In the genomic region with DNA sequence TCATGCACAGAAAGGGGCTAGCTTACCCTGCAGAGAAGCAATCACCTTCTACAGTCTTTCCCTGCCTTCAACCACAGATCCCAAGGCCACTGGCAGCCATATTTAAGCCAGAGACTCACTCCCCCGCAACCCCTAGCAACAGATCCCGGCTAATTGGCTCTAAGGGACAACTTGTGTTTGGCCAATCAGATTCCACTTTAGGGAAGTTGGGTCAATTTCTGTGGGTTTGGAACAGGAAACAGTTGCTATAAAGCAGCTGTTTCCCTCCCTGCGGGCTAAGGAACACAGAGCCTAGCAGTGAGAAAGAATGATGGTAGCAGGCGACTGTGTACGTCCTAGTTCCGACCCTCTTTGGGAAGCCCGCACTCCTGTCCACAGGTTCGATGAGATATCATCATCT, we compare ENCODE assay signal across 13 mouse cellular contexts. TPM values are rescaled to one million over a fixed set of nuclear protein-coding genes. Genes with fewer than 3 reads are reported as not detected.
A peak's percentile ranks its signal among the peaks of the same experiment; 100 is the strongest.
DNase-seq lines count a peak whose midpoint lies in the region; ATAC-seq and TF ChIP-seq lines count a peak whose summit lies in the region.
"Had no signal": no experiment of that assay in that cellular context is flagged by ENCODE, and none has a peak within 500 bp of the region (broad histone marks: within the 10 kb centered on the region; RNA-seq: fewer than 3 reads in every experiment).

No protein-coding gene starts in this region.

- no peak for ATAC-seq in midbrain, embryonic 13.5 days
- ATAC-seq in midbrain, postnatal 0 days (ENCODE audit: low FRiP score), result no peak
- no peak for ATAC-seq in heart, embryonic 16.5 days (replicated peaks; ENCODE audit: extremely low read depth, insufficient read depth, low FRiP score)

- DNase-seq in heart, embryonic 10.5 days (ENCODE audit: low spot score), result no peak
- DNase-seq in heart, adult 8-10 months (ENCODE audit: low spot score), result no peak
- no peak for DNase-seq in midbrain, postnatal 0 days (ENCODE audit: low spot score)
- no peak for DNase-seq in layer of hippocampus, postnatal 10 days (ENCODE audit: low spot score in 2 of 2)
- no peak for DNase-seq in urinary bladder, adult 18-20 months (ENCODE audit: low spot score in 2 of 2)
- DNase-seq: cerebellum, adult 2 months; layer of hippocampus, adult 9-11 months; lung, postnatal 10 days; right cerebral cortex, postnatal 14 days; thymus, adult 2 months had no signal

- peaks cover 45% of the 10 kb centered on the region for H3K4me1 ChIP-seq in heart, embryonic 10.5 days
- peaks cover 40% of the 10 kb centered on the region for H3K4me1 ChIP-seq in midbrain, embryonic 13.5 days (replicated peaks)
- peaks cover 9% of the 10 kb centered on the region for H3K4me1 ChIP-seq in midbrain, postnatal 0 days (ENCODE audit: insufficient read depth, low read length)
- peaks cover 29% of the 10 kb centered on the region for H3K4me1 ChIP-seq in heart, embryonic 16.5 days (ENCODE audit: control insufficient read depth, insufficient read depth, low read length)

- no peak overlapping the region for H3K4me3 ChIP-seq in heart, embryonic 10.5 days
- H3K4me3 ChIP-seq in midbrain, embryonic 13.5 days (replicated peaks), result no peak overlapping the region
- no peak overlapping the region for H3K4me3 ChIP-seq in midbrain, postnatal 0 days (ENCODE audit: low read depth, low read length)
- H3K4me3 ChIP-seq in heart, embryonic 16.5 days (ENCODE audit: low read length), result no peak overlapping the region
- no peak overlapping the region for H3K4me3 ChIP-seq in myocyte

- H3K9me3 ChIP-seq in heart, embryonic 10.5 days, result 0 out of 2 replicates have a peak, but pooled peaks cover 2% of the 10 kb centered on the region
- peaks cover 6% of the 10 kb centered on the region; the same call in 1 of the 2 replicates for H3K9me3 ChIP-seq in midbrain, embryonic 13.5 days
- H3K9me3 ChIP-seq in midbrain, postnatal 0 days (ENCODE audit: low read length), result no peaks in the 10 kb centered on the region
- peaks cover 4% of the 10 kb centered on the region for H3K9me3 ChIP-seq in heart, embryonic 16.5 days (replicated peaks; ENCODE audit: control insufficient read depth, low read length)

- no peak overlapping the region for H3ac ChIP-seq in myocyte (ENCODE audit: control insufficient read depth, insufficient read length)

- 72% methylated on average over 8 of the region's 8 CpGs for WGBS in heart, embryonic 10.5 days
- 81% methylated on average over 8 of the region's 8 CpGs for WGBS in midbrain, embryonic 13.5 days
- WGBS in midbrain, postnatal 0 days, result 84% methylated on average over 8 of the region's 8 CpGs
- WGBS in heart, embryonic 16.5 days, result 67% methylated on average over 8 of the region's 8 CpGs

- H3K36me3 ChIP-seq in heart, embryonic 10.5 days, result peaks cover 9% of the 10 kb centered on the region
- H3K36me3 ChIP-seq in midbrain, embryonic 13.5 days, result peaks cover 12% of the 10 kb centered on the region
- no peaks in the 10 kb centered on the region for H3K36me3 ChIP-seq in midbrain, postnatal 0 days (ENCODE audit: insufficient read depth, low read length)
- no peaks in the 10 kb centered on the region for H3K36me3 ChIP-seq in heart, embryonic 16.5 days (ENCODE audit: control insufficient read depth, insufficient read depth)
- H3K36me3 ChIP-seq in myocyte (ENCODE audit: control insufficient read depth, insufficient read depth), result no peaks in the 10 kb centered on the region

- TF ChIP-seq POLR2A in myocyte (IDR thresholded peaks at IDR 0.05; ENCODE audit: insufficient read length, low read depth), result no peak

- peaks cover 5% of the 10 kb centered on the region for H3K79me2 ChIP-seq in myocyte (ENCODE audit: control insufficient read depth, insufficient read depth)

- no peak overlapping the region for H3K4me2 ChIP-seq in midbrain, embryonic 13.5 days (replicated peaks)
- H3K4me2 ChIP-seq in midbrain, postnatal 0 days (ENCODE audit: low read depth, low read length, poor library complexity, severe bottlenecking), result no peak overlapping the region
- no peak overlapping the region for H3K4me2 ChIP-seq in heart, embryonic 16.5 days (ENCODE audit: low read depth, low read length)
- H3K4me2 ChIP-seq in myocyte (ENCODE audit: low read depth), result peak overlapping the region; percentile 14

- no peak overlapping the region for H3K9ac ChIP-seq in midbrain, embryonic 13.5 days (replicated peaks)
- H3K9ac ChIP-seq in midbrain, postnatal 0 days (replicated peaks; ENCODE audit: low read length, poor library complexity, severe bottlenecking), result no peak overlapping the region
- H3K9ac ChIP-seq in heart, embryonic 16.5 days (ENCODE audit: low read length), result no peak overlapping the region

- no peak for TF ChIP-seq CTCF in midbrain, postnatal 0 days (IDR thresholded peaks at IDR 0.05)

- H3K27me3 ChIP-seq in heart, embryonic 10.5 days (ENCODE audit: insufficient read depth, poor library complexity, severe bottlenecking), result no peaks in the 10 kb centered on the region
- H3K27me3 ChIP-seq in midbrain, embryonic 13.5 days, result no peaks in the 10 kb centered on the region
- no peaks in the 10 kb centered on the region for H3K27me3 ChIP-seq in midbrain, postnatal 0 days (ENCODE audit: insufficient read depth, low read length)
- no peaks in the 10 kb centered on the region for H3K27me3 ChIP-seq in heart, embryonic 16.5 days (ENCODE audit: control insufficient read depth, insufficient read depth, low read length)
- H3K27me3 ChIP-seq in myocyte (ENCODE audit: control insufficient read depth, insufficient read depth, insufficient read length), result no peaks in the 10 kb centered on the region

- H3K27ac ChIP-seq in heart, embryonic 10.5 days, result 0 out of 2 replicates have a peak overlapping the region, but pooled peaks have one; percentile 81
- peak overlapping the region; percentile 30; the same call in 1 of the 2 replicates for H3K27ac ChIP-seq in midbrain, embryonic 13.5 days
- H3K27ac ChIP-seq in midbrain, postnatal 0 days (ENCODE audit: low read depth, low read length), result no peak overlapping the region
- H3K27ac ChIP-seq in heart, embryonic 16.5 days (ENCODE audit: low read length), result peak overlapping the region; percentile 5; the same call in 1 of the 2 replicates

TF ChIP-seq in myocyte, 11 proteins besides CTCF, POLR2A, EP300 and RAD21:
- TF ChIP-seq REST (IDR thresholded peaks at IDR 0.05; ENCODE audit: insufficient read depth, insufficient read length) (no peak), MYOG (IDR thresholded peaks at IDR 0.05; ENCODE audit: control insufficient read depth in 1 of 3, insufficient read depth in 1 of 3, insufficient read length in 2 of 3, low read depth in 2 of 3) (peak in 1 of 3 experiments; percentile 9), MYOD1 (IDR thresholded peaks at IDR 0.05; ENCODE audit: control insufficient read depth in 1 of 3, insufficient read length in 2 of 3, low read depth in 2 of 3) (peak in 2 of 3 experiments; percentile 12 to 23)

RNA-seq across cellular contexts. Expression of gene Dennd2a, which starts 19.4 kb away (rescaled TPM):
- 22.8 and 29.6 TPM in 2 replicates for polyA plus RNA-seq in heart, embryonic 10.5 days (2016; fragmentation: Nextera tagmentation; extraction: Ambion mirVana)
- 1 to 10 TPM; 4.6 to 6.4 (median 5.7) TPM for total RNA-seq in heart, adult 8-10 months (2022)
- polyA plus RNA-seq in midbrain, embryonic 13.5 days (2015; fragmentation: Nextera tagmentation; extraction: Ambion mirVana), result 32.3 and 38.5 TPM in 2 replicates
- total RNA-seq in midbrain, postnatal 0 days (2014; rRNA removed), result 15.9 and 22.4 TPM in 2 replicates
- polyA plus RNA-seq in midbrain, postnatal 0 days (2015; fragmentation: Nextera tagmentation; extraction: Ambion mirVana), result 7.8 and 9.8 TPM in 2 replicates
- polyA plus RNA-seq in heart, embryonic 16.5 days (2015; fragmentation: Nextera tagmentation; extraction: Ambion mirVana), result 10.0 and 12.2 TPM in 2 replicates
- 8.4 TPM for polyA plus RNA-seq in myocyte (2012; fragmentation: generic; extraction: Trizol)
- 10 to 100 TPM; 33.3 to 33.6 TPM for total RNA-seq in layer of hippocampus, postnatal 10 days (2021)

RNA-seq across cellular contexts. Expression of gene Adck2, which starts 35.4 kb away (rescaled TPM):
- 16.5 and 16.8 TPM in 2 replicates for polyA plus RNA-seq in heart, embryonic 10.5 days (2016; fragmentation: Nextera tagmentation; extraction: Ambion mirVana)
- total RNA-seq in heart, adult 8-10 months (2022), result 10 to 100 TPM in 3 of 4 experiments, 1 to 10 TPM in 1; 9.4 to 15.7 (median 13.7) TPM
- 41.8 and 45.7 TPM in 2 replicates for polyA plus RNA-seq in midbrain, embryonic 13.5 days (2015; fragmentation: Nextera tagmentation; extraction: Ambion mirVana)
- total RNA-seq in midbrain, postnatal 0 days (2014; rRNA removed), result 16.9 and 31.0 TPM in 2 replicates
- 44.9 and 45.9 TPM in 2 replicates for polyA plus RNA-seq in midbrain, postnatal 0 days (2015; fragmentation: Nextera tagmentation; extraction: Ambion mirVana)
- polyA plus RNA-seq in heart, embryonic 16.5 days (2015; fragmentation: Nextera tagmentation; extraction: Ambion mirVana), result 19.3 and 19.5 TPM in 2 replicates
- 11.0 TPM for polyA plus RNA-seq in myocyte (2012; fragmentation: generic; extraction: Trizol)
- 10 to 100 TPM; 26.4 to 28.1 TPM for total RNA-seq in layer of hippocampus, postnatal 10 days (2021)

RNA-seq across cellular contexts. Expression of gene Gm42420, which starts 47.3 kb away (rescaled TPM):
- polyA plus RNA-seq in heart, embryonic 10.5 days (2016; fragmentation: Nextera tagmentation; extraction: Ambion mirVana), result 1.5 TPM in 1 of 2 replicates, not detected in the other
- total RNA-seq in heart, adult 8-10 months (2022), result not detected
- polyA plus RNA-seq in midbrain, embryonic 13.5 days (2015; fragmentation: Nextera tagmentation; extraction: Ambion mirVana), result 0.85 and 1.6 TPM in 2 replicates
- total RNA-seq in midbrain, postnatal 0 days (2014; rRNA removed), result not detected in 2 replicates
- 1.5 and 1.8 TPM in 2 replicates for polyA plus RNA-seq in midbrain, postnatal 0 days (2015; fragmentation: Nextera tagmentation; extraction: Ambion mirVana)
- 3.2 TPM in 1 of 2 replicates, not detected in the other for polyA plus RNA-seq in heart, embryonic 16.5 days (2015; fragmentation: Nextera tagmentation; extraction: Ambion mirVana)
- 0.22 TPM for polyA plus RNA-seq in myocyte (2012; fragmentation: generic; extraction: Trizol)
- total RNA-seq in layer of hippocampus, postnatal 10 days (2021), result not detected

RNA-seq across cellular contexts. Expression of gene Ndufb2, which starts 54.1 kb away (rescaled TPM):
- polyA plus RNA-seq in heart, embryonic 10.5 days (2016; fragmentation: Nextera tagmentation; extraction: Ambion mirVana), result 404 and 515 TPM in 2 replicates
- 100 to 1,000 TPM; 683 to 751 (median 738) TPM for total RNA-seq in heart, adult 8-10 months (2022)
- polyA plus RNA-seq in midbrain, embryonic 13.5 days (2015; fragmentation: Nextera tagmentation; extraction: Ambion mirVana), result 350 and 365 TPM in 2 replicates
- total RNA-seq in midbrain, postnatal 0 days (2014; rRNA removed), result 234 and 290 TPM in 2 replicates
- 589 and 646 TPM in 2 replicates for polyA plus RNA-seq in midbrain, postnatal 0 days (2015; fragmentation: Nextera tagmentation; extraction: Ambion mirVana)
- polyA plus RNA-seq in heart, embryonic 16.5 days (2015; fragmentation: Nextera tagmentation; extraction: Ambion mirVana), result 696 and 711 TPM in 2 replicates
- 267 TPM for polyA plus RNA-seq in myocyte (2012; fragmentation: generic; extraction: Trizol)
- 100 to 1,000 TPM; 183 to 201 TPM for total RNA-seq in layer of hippocampus, postnatal 10 days (2021)
